Mouse (Mus musculus): ENCODE measurements around the gene Gm2a. TPM values are rescaled to one million over a fixed set of nuclear protein-coding genes. Genes with fewer than 3 reads are reported as not detected.

Gene Gm2a
- 18.4 and 21.3 TPM in 2 replicates for polyA plus RNA-seq (2015; fragmentation: Nextera tagmentation; extraction: Ambion mirVana)

DNA sequence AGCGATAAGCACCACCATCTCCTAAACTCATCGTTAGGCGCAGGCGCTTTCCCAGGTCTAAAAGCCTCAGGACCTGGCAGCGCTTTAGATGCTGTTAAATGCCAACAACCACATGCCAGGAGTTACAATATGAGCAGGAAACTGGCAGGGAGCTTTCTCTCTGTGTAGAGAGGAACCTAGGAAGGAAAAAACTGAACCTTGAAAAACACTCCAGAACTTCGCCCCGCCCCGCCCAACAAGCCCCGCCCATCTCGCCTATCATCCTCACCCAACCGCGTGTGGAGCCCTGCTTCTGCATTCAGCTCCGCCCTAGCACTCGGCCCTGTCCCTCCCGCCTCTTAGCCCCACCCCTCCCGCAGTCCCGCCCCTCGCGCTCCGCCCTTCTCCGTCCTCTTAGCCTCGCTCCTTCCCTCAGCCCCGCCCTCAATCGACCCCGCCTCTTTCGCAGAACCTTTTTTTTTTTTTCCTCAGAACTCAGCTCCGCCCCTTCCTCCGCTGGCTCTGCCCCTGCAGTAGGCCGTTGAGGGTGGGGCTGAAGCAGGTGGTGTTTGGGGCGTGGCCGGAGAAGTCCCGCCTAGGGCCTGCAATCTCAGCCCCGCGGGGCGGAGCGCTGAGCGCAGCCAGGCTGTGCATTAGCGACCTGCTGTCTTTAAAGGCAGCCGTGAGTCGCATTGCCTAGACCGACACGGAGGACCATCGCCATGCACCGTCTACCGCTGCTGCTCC is at the start of gene Gm2a:
TSS of gene Gm2a (plus strand) at position 653 of the 726 bp plus-strand sequence.
- H3K27me3 ChIP-seq: no peaks in the 10 kb centered on the region; the same call in 1 of the 2 replicates
- peak within 1 kb of the TSS; percentile 70 for H3K27ac ChIP-seq
- H3K9ac ChIP-seq: peak within 1 kb of the TSS; percentile 48
- H3K4me2 ChIP-seq: peak within 1 kb of the TSS; percentile 96
- peak within 1 kb of the TSS; percentile 60 for H3K4me3 ChIP-seq
- no peaks in the 10 kb centered on the region for H3K36me3 ChIP-seq
- H3K9me3 ChIP-seq: no peaks in the 10 kb centered on the region
- H3K4me1 ChIP-seq: peaks cover 7% of the 10 kb centered on the region; the same call in 1 of the 2 replicates
- WGBS: 2% methylated on average over 45 of the region's 45 CpGs
- peak; percentile 96 for ATAC-seq (ENCODE audit: borderline replicate concordance, extremely low read depth, low FRiP score, low TSS enrichment)

DNA sequence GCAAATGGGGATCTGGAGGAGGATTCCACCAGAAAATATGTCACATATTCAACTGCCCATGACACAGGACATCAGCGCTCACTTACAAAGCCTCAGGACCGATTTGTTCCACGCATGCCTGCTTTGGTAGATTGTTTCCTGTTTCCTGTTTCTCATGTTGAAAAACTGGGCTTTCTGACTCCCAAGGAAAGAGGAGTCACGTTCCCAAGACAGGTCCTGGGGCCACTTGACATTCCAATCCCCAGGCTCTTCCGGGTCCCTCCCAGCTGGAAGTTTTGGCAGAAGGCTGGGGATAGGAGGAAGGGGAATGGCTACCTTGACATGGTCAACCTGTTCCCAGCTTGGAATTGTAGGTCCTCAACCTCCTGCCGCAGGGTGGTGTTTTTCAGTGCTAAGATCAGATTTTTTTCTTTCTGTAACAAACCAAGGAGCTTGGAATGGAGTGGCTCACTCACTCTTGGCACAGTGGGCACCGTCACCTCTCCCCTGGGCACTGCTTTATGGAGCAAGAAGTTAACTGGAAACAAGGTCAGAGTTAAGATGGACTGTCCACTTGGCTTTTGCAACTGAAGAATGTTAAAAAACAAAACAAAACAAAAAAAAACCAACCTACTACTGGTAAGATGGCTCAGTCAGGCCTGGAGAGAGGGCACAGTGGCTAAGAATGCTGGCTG is 46.9 kb upstream of the Gm2a start:
- Histone ChIP-seq H3K9ac (no peak overlapping the region), H3K4me3 (no peak overlapping the region), H3K9me3 (no peaks in the 10 kb centered on the region), H3K4me1 (peaks cover 6% of the 10 kb centered on the region; the same call in 1 of the 2 replicates), H3K4me2 (no peak overlapping the region), H3K36me3 (no peaks in the 10 kb centered on the region), H3K27ac (no peak overlapping the region), H3K27me3 (no peaks in the 10 kb centered on the region)
- 51% methylated on average over 7 of the region's 7 CpGs for WGBS
- no peak for ATAC-seq (ENCODE audit: borderline replicate concordance, extremely low read depth, low FRiP score, low TSS enrichment)

DNA sequence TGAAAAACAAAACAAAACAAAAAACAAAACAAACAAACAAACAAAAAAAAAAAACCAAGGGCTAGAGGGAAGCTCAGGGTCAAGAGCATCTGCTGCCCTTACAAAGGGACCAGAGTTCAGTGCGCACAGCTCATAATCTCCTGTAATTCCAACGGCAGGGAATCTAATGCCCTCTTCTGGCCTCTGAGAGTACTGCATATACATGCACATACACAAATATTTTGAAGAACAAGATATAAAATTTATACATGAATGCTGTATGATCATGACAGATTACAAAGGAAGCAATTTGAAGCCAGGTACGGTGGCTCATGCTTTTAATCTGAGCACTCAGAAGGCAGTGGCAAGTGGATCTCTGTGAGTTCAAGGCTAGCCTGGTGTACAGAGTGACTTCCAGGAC is 40.4 kb upstream of the Gm2a start:
- Histone ChIP-seq H3K9ac (no peak overlapping the region), H3K4me1 (no peaks in the 10 kb centered on the region), H3K9me3 (no peaks in the 10 kb centered on the region), H3K27ac (no peak overlapping the region), H3K4me3 (no peak overlapping the region), H3K27me3 (no peaks in the 10 kb centered on the region), H3K36me3 (no peaks in the 10 kb centered on the region), H3K4me2 (no peak overlapping the region)
- no peak for ATAC-seq (ENCODE audit: borderline replicate concordance, extremely low read depth, low FRiP score, low TSS enrichment)
- 83% methylated on average over 3 of the region's 3 CpGs for whole genome bisulfite sequencing

DNA sequence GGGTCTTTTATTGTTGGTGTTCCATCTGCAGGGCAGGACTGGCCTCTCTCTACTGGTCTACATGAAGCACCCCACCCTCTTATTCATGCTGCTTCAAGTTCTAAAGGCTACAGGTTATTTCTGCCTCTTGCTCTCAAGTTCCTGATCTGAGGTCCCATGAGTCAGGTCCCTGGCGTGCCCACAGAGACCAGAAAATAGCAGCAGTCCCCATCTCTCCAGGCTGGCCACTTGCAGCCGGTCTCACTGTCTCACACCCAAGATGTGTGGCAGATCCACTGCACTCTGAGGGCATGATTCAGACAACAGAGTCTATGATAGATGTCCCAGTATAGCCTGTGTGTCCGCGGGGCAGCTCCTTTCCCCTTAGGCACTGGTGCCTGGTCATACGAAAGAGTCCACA is 37.1 kb upstream of the Gm2a start:
- Histone ChIP-seq H3K27me3 (no peaks in the 10 kb centered on the region), H3K4me2 (no peak overlapping the region), H3K27ac (no peak overlapping the region), H3K4me1 (no peaks in the 10 kb centered on the region), H3K9ac (no peak overlapping the region), H3K9me3 (no peaks in the 10 kb centered on the region), H3K4me3 (no peak overlapping the region), H3K36me3 (no peaks in the 10 kb centered on the region)
- WGBS: 77% methylated on average over 5 of the region's 5 CpGs
- ATAC-seq (ENCODE audit: borderline replicate concordance, extremely low read depth, low FRiP score, low TSS enrichment): no peak

DNA sequence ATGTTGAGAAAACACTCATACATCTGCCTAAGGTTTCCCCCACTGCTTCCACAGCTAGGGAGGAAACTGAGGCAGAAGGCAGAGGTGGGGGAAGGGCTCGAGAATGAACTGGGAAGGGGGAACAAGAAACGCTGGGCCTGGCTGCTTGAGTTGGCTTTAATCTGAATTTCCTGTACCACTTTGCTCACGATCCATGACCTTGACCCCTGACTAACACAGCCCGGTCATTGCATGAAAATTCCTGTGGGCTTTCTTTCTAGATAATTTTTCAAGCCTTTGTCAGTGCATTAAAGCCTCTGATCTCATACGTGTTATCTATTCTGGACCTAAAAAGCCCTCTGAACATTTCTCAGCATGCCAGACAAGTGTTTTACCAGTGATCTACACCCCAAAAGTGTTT is 35.1 kb upstream of the Gm2a start:
- no peak for ATAC-seq (ENCODE audit: borderline replicate concordance, extremely low read depth, low FRiP score, low TSS enrichment)
- Histone ChIP-seq H3K27ac (no peak overlapping the region), H3K4me2 (no peak overlapping the region), H3K27me3 (no peaks in the 10 kb centered on the region), H3K9me3 (no peaks in the 10 kb centered on the region), H3K36me3 (no peaks in the 10 kb centered on the region), H3K9ac (no peak overlapping the region), H3K4me3 (no peak overlapping the region), H3K4me1 (no peaks in the 10 kb centered on the region)
- 26% methylated on average over 5 of the region's 5 CpGs for WGBS

DNA sequence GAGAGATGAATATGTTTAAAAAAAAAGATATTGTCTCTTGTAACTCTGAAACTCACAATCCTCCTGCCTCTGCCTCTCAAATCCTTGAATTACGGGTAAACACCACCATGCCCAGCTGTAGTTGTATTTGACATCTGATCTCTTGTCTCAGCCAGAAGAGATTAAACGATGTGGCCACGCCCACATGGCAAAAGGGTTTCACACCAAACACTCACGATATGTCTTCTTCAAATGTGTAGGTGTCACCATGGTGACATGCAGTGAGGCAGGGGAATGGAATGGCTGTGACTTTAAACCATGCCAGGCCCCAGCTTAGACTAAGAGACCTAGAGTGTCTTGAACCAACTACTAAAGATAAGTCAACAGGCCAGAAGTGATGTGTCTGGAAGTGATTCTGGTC is 31.0 kb upstream of the Gm2a start:
- Histone ChIP-seq H3K4me1 (no peaks in the 10 kb centered on the region), H3K4me2 (no peak overlapping the region), H3K27me3 (no peaks in the 10 kb centered on the region), H3K9me3 (no peaks in the 10 kb centered on the region), H3K36me3 (no peaks in the 10 kb centered on the region), H3K27ac (no peak overlapping the region), H3K4me3 (no peak overlapping the region), H3K9ac (no peak overlapping the region)
- no peak for ATAC-seq (ENCODE audit: borderline replicate concordance, extremely low read depth, low FRiP score, low TSS enrichment)
- WGBS: 44% methylated on average over 4 of the region's 4 CpGs

DNA sequence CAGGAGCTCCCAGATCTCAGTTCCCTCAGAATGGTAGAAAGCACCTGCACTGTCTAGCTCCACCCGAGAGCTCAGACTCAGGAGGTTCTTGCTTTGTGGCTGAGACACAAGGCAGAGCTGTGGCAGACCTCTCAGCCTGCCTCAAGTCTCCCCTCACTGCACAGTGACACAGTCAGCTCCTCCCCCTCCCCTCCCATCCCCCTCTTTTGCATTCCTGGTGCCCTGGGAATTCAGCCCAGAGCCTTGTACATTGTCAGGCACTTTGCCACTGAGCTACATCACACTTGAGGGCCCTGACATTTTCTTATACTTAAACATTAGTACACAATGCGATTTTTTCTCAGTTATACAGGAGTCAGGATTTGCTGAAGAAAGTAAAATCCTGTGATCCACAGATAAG is 28.9 kb upstream of the Gm2a start:
- peak; percentile 88 for ATAC-seq (ENCODE audit: borderline replicate concordance, extremely low read depth, low FRiP score, low TSS enrichment)
- 33% methylated on average over 2 of the region's 2 CpGs for whole genome bisulfite sequencing
- no peaks in the 10 kb centered on the region for H3K27me3 ChIP-seq
- H3K9ac ChIP-seq: no peak overlapping the region
- H3K27ac ChIP-seq: no peak overlapping the region
- H3K4me2 ChIP-seq: no peak overlapping the region
- H3K4me3 ChIP-seq: no peak overlapping the region
- no peaks in the 10 kb centered on the region for H3K36me3 ChIP-seq
- H3K9me3 ChIP-seq: no peaks in the 10 kb centered on the region
- H3K4me1 ChIP-seq: 0 out of 2 replicates have a peak, but pooled peaks cover 4% of the 10 kb centered on the region

DNA sequence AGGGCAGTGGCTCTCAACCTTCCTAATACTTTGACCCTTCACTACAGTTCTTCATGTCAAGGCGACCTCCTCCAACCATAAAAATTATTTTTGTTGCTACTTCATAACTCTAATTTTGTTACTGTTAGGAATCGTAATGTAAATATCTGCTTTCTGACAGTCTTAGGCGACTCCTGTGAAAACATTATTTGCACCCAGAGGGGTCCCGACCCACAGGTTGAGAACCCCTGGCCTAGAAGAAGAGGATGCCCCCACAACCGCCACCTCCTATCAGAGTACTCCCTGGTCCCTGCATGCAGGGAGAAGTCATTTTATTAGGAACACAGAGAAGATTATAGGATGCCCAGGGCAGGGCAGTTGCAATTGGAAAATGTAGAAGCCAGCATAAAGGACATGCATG is 26.6 kb upstream of the Gm2a start:
- H3K4me3 ChIP-seq: no peak overlapping the region
- H3K36me3 ChIP-seq: no peaks in the 10 kb centered on the region
- H3K27ac ChIP-seq: no peak overlapping the region
- H3K9me3 ChIP-seq: no peaks in the 10 kb centered on the region
- 74% methylated on average over 5 of the region's 5 CpGs for WGBS
- no peaks in the 10 kb centered on the region for H3K27me3 ChIP-seq
- no peak overlapping the region for H3K9ac ChIP-seq
- no peak for ATAC-seq (ENCODE audit: borderline replicate concordance, extremely low read depth, low FRiP score, low TSS enrichment)
- H3K4me2 ChIP-seq: no peak overlapping the region
- H3K4me1 ChIP-seq: peaks cover 8% of the 10 kb centered on the region; the same call in 1 of the 2 replicates

DNA sequence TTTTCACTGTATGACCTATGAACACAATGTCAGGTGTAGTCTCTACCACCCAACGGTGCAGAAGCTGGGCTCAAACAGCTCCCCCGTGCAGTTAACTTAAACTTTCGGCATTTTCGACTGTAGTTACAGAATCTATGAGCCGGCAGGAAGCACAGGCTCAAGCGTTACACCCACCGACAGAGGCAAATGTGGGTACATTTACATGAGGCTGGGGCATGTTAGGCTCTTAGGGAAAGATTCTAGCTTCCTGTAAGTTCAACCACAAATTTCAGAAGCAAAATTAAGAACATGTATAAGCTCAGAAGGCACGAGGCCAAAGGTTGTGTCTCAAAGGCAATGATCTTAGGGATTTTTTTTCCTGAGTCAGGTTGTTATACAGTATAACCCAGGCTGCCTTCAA is 25.4 kb upstream of the Gm2a start:
- WGBS: 81% methylated on average over 8 of the region's 8 CpGs
- no peak for ATAC-seq (ENCODE audit: borderline replicate concordance, extremely low read depth, low FRiP score, low TSS enrichment)
- H3K4me1 ChIP-seq: peaks cover 13% of the 10 kb centered on the region

DNA sequence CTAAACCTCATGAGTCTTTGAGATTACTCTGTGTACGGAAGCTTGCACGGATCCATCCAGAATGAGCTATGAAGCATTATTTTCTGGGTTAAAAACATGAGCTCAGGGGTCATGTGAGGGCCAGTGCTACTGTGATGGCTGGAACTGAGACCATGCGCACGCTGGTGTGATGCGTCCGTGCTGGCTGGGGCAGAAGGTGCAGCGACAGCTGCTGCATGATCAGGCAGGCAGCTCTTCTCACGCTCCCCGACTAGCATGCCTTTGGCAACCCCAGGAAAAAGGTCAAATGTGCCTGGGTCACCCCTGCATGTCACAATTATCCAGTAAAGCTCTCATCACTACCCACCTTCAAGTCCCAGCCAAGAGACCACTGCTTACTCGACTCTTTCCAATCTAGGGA is 24.7 kb upstream of the Gm2a start:
- no peak overlapping the region for H3K27ac ChIP-seq
- no peak overlapping the region for H3K4me3 ChIP-seq
- no peaks in the 10 kb centered on the region for H3K27me3 ChIP-seq
- no peak overlapping the region for H3K9ac ChIP-seq
- 46% methylated on average over 10 of the region's 10 CpGs for WGBS
- ATAC-seq (ENCODE audit: borderline replicate concordance, extremely low read depth, low FRiP score, low TSS enrichment): no peak
- H3K9me3 ChIP-seq: no peaks in the 10 kb centered on the region
- no peak overlapping the region for H3K4me2 ChIP-seq
- no peaks in the 10 kb centered on the region for H3K36me3 ChIP-seq
- peaks cover 20% of the 10 kb centered on the region for H3K4me1 ChIP-seq

More for the DNA sequence above, 25.4 kb upstream of the Gm2a start:
- Histone ChIP-seq H3K27me3 (no peaks in the 10 kb centered on the region), H3K4me2 (no peak overlapping the region), H3K4me3 (no peak overlapping the region), H3K36me3 (no peaks in the 10 kb centered on the region), H3K9ac (no peak overlapping the region), H3K9me3 (no peaks in the 10 kb centered on the region), H3K27ac (no peak overlapping the region)

DNA sequence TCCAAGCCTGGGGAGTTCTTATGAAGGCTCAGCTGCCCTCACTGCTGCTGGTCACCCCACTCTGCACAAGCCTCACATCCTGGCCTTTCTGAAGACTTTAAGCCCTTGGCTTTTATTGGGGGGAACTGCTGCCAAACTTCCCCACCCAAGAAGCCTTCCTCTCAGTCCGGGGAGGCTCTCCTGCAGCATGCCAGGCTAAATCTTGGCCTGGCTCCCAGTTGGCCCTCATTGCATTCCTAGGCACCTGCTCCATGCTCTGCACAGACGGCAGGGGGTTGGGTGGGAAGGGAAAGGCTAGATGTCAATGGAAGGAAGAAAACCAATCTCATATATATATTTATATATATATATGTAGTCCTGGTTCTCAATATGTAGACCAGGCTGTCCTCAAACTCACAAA is 22.3 kb upstream of the Gm2a start:
- Histone ChIP-seq H3K4me3 (no peak overlapping the region), H3K36me3 (no peaks in the 10 kb centered on the region), H3K4me1 (peaks cover 20% of the 10 kb centered on the region), H3K4me2 (no peak overlapping the region), H3K27me3 (no peaks in the 10 kb centered on the region), H3K9ac (no peak overlapping the region), H3K27ac (no peak overlapping the region), H3K9me3 (no peaks in the 10 kb centered on the region)
- 0 out of 2 replicates have a peak, but pooled peaks have one; percentile 9 for ATAC-seq (ENCODE audit: borderline replicate concordance, extremely low read depth, low FRiP score, low TSS enrichment)
- WGBS: 26% methylated on average over 2 of the region's 2 CpGs

DNA sequence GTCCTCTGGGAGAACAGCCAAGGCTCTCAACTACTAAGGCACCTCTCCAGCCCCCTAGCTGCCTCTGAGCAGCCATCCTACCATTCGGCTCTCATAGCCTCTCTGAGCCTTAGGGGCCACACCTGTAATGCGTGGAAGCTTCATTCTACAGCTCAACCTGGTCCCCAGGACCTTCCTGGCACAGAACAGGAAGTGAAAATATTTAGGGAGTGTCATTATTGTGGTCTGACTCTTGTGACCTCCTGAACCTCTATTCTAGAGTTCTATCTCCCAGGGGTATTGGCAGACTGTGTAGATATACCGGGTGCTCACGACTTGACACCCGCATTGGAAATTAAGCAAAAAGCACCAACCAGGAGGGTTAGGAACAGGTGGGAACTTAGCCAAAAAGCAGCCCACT is 21.7 kb upstream of the Gm2a start:
- no peak overlapping the region for H3K4me3 ChIP-seq
- ATAC-seq (ENCODE audit: borderline replicate concordance, extremely low read depth, low FRiP score, low TSS enrichment): no peak
- WGBS: 84% methylated on average over 5 of the region's 5 CpGs
- no peak overlapping the region for H3K27ac ChIP-seq
- no peaks in the 10 kb centered on the region for H3K36me3 ChIP-seq
- no peak overlapping the region for H3K9ac ChIP-seq
- peaks cover 20% of the 10 kb centered on the region for H3K4me1 ChIP-seq
- no peaks in the 10 kb centered on the region for H3K9me3 ChIP-seq
- H3K4me2 ChIP-seq: no peak overlapping the region
- no peaks in the 10 kb centered on the region for H3K27me3 ChIP-seq
